Mouse (Mus musculus) spleen, adult 2 months (tissue): ENCODE results near the gene Slc12a6.

ENCODE experiments used
- CTCF ChIP-seq: fragments of 200-500 bp; IDR thresholded peaks from 2 replicates; pipeline ENCODE4 v1.5.1; 2011; ENCODE audit warnings: mild to moderate bottlenecking, inconsistent platforms; ENCODE audit not compliant: insufficient read depth, insufficient read length, insufficient replicate concordance; ENCODE audit errors: extremely low read depth
- POLR2A ChIP-seq: fragments of 200-500 bp; IDR thresholded peaks from 2 replicates; pipeline ENCODE4 v1.6.1; 2011; ENCODE audit warnings: low read depth, low read length, inconsistent platforms

- TF ChIP-seq POLR2A (no peak), CTCF (no peak)
These were observed 11.2 kb downstream of the Slc12a6 start for GRCm38 (mm10) chr2:112276870-112277269.
